Mouse (Mus musculus): ENCODE results near the gene Rnf5. TPM values are rescaled to one million over a fixed set of nuclear protein-coding genes. Genes with fewer than 3 reads are reported as not detected.

Gene Rnf5
- polyA plus RNA-seq, 1 experiment from 2014 or later = 119 TPM

DNA sequence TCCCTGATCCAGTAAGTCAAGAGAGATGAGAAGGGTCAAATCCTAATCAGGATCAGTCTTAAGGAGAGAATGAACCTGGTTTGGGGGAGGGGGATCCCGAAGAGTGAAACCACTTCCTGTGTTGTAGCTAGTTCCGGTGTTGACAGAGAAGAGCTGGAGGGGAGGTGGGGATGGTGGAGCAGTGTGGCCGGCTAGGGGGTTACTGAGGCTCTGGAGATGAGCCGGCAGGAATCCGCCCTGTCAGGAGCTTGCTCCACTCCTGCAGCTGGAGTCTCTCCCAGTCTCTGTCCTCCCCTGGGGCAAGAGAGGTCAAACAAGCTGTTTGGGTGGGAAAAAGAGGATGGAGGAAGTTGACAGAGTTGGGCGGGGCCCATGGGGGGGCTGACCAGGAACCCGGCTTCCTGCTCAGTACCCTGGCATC is 13.8 kb downstream of the Rnf5 start, which contains the start of gene Gpsm3:
Gene Gpsm3 (plus strand): TSS at position 126 of the 421 bp plus-strand sequence.
- H3K4me1 ChIP-seq = peaks cover 67% of the 10 kb centered on the region
- no peaks in the 10 kb centered on the region for H3K27me3 ChIP-seq
- no peak within 1 kb of the TSS for H3K9ac ChIP-seq
- H3K36me3 ChIP-seq = peaks cover 4% of the 10 kb centered on the region
- no peaks in the 10 kb centered on the region for H3K9me3 ChIP-seq (replicated peaks)
- peak within 1 kb of the TSS; percentile 16; the same call in 1 of the 2 replicates for H3K4me3 ChIP-seq (replicated peaks)
- H3K27ac ChIP-seq (replicated peaks) = peak within 1 kb of the TSS; percentile 98
- ATAC-seq (ENCODE audit: insufficient number of reproducible peaks, low FRiP score, low TSS enrichment, low read depth) = no peak
- WGBS = 14% methylated on average over 7 of the region's 7 CpGs
- peak within 1 kb of the TSS; percentile 78 for H3K4me2 ChIP-seq (replicated peaks)

DNA sequence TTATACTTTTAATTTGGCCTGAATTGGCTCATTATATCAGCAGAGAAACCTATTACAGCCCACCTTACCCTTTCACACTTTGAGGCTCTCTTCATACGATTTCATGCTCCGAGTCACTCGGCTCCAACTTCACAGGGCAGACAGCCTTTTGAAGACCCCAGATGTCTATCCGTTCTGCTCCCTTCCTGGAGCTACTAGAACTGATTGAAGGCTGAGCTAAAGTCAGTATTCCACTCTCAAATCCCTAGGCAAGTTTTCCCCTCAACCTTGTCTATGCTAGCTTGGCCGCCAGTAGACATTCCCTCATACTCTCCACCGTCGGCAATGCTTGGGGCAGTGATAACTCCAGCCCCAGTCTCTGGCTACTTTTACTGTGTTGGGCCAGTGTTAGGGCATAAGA is 14.3 kb downstream of the Rnf5 start:
- peaks cover 63% of the 10 kb centered on the region for H3K4me1 ChIP-seq
- H3K36me3 ChIP-seq = no peaks in the 10 kb centered on the region
- H3K4me2 ChIP-seq (replicated peaks) = no peak overlapping the region; the same call in 1 of the 2 replicates
- H3K27me3 ChIP-seq = no peaks in the 10 kb centered on the region
- H3K27ac ChIP-seq (replicated peaks) = no peak overlapping the region
- H3K9me3 ChIP-seq (replicated peaks) = no peaks in the 10 kb centered on the region
- H3K9ac ChIP-seq = no peak overlapping the region
- ATAC-seq (ENCODE audit: insufficient number of reproducible peaks, low FRiP score, low TSS enrichment, low read depth) = no peak
- no peak overlapping the region for H3K4me3 ChIP-seq (replicated peaks)
- whole genome bisulfite sequencing = 29% methylated on average over 7 of the region's 7 CpGs

DNA sequence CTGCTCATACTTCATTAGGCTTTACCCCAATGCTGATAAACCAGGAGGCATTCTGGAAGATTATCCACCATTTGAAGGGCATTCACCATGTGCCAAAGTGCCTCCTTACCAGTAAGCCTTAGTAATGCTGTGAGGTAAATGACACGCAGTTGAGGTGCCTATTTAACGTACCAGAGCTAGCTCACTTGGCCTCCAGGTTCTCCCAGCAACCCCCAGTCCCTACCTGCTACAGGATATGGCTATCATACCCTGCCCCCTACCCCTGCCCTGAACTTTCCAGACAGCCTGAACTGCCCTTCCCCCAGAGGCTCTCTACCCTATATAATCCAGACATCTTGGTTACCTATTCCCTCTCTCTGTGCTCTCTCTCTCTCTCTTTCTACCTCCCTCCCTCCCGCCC is 14.7 kb downstream of the Rnf5 start:
- H3K27me3 ChIP-seq = no peaks in the 10 kb centered on the region
- no peaks in the 10 kb centered on the region for H3K9me3 ChIP-seq (replicated peaks)
- H3K27ac ChIP-seq (replicated peaks) = no peak overlapping the region
- no peaks in the 10 kb centered on the region for H3K36me3 ChIP-seq
- no peak for ATAC-seq (ENCODE audit: insufficient number of reproducible peaks, low FRiP score, low TSS enrichment, low read depth)
- H3K4me1 ChIP-seq = peaks cover 58% of the 10 kb centered on the region
- no peak overlapping the region for H3K9ac ChIP-seq
- 49% methylated on average over 3 of the region's 3 CpGs for WGBS
- H3K4me3 ChIP-seq (replicated peaks) = no peak overlapping the region
- no peak overlapping the region for H3K4me2 ChIP-seq (replicated peaks)

DNA sequence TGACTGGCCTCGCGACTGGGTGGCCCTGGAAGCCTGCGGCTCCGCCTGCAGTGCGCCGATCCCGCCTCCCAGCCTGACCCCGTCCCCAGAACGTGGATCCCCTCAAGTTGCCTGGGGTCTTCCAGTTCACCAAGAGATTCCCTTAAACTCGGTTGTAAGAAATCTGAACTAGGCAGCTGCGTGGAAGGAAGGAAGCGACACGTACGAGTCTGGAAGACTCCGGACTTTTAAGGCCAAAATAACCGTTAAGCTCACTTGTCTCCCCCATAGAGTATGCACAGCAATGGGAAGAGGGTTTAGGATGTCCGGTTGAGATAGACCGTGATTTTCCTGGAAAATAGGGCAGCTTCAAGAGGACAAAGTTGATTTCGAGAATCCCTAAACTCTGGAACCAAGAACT is 15.7 kb downstream of the Rnf5 start:
- 3% methylated on average over 19 of the region's 19 CpGs for WGBS
- Histone ChIP-seq H3K27me3 (no peaks in the 10 kb centered on the region), H3K36me3 (no peaks in the 10 kb centered on the region), H3K9me3 (replicated peaks) (no peaks in the 10 kb centered on the region), H3K4me1 (peaks cover 51% of the 10 kb centered on the region), H3K4me3 (replicated peaks) (peak overlapping the region; percentile 84), H3K27ac (replicated peaks) (peak overlapping the region; percentile 98), H3K4me2 (replicated peaks) (peak overlapping the region; percentile 95), H3K9ac (peak overlapping the region; percentile 90)
- no peak for ATAC-seq (ENCODE audit: insufficient number of reproducible peaks, low FRiP score, low TSS enrichment, low read depth)

DNA sequence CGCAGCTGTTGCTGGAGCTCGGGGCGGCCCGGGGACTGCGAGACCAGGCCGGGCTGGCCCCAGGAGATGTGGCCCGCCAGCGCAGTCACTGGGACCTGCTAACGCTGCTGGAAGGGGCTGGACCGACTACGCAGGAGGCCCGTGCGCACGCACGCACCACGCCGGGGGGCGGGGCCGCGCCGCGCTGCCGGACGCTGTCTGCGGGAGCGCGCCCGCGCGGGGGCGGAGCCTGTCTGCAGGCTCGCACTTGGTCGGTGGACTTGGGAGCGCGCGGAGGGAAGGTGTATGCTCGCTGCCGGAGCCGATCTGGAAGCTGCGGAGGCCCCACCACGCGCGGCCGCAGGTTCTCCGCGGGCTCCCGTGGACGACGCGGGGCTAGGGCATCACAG is 16.1 kb downstream of the Rnf5 start:
- ATAC-seq (ENCODE audit: insufficient number of reproducible peaks, low FRiP score, low TSS enrichment, low read depth) = peak; percentile 87
- WGBS = 0% methylated on average over 50 of the region's 50 CpGs
- H3K4me1 ChIP-seq = peaks cover 51% of the 10 kb centered on the region

DNA sequence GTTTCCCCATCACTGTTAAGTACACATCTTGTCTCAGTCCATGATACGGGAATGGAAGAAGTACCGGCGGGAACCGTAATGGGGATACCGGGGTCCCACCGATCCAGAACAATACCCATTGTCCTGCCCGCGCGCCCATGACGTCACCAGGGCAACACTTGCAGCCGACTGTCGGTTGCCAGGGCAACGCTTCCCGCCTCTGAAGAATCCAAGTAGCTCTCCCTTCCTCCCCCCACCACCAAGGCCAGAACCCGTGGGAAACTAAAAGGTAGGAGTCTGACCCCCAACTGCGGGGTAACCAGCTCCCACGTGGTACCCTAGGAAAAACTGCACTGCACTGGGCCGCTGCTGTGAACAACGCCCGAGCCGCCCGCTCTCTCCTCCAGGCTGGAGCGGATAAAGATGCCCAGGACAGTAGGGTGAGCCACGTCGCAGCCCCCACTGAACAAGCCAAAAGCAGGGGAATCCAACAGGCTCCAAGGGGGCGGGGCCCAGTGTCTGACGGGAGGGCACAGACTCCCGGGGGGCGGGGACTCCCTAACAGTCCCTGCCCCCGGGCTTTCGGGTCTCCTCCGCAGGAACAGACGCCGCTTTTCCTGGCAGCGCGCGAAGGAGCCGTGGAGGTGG is 16.6 kb downstream of the Rnf5 start:
- peak; percentile 89 for ATAC-seq (ENCODE audit: insufficient number of reproducible peaks, low FRiP score, low TSS enrichment, low read depth)
- Histone ChIP-seq H3K4me3 (replicated peaks) (peak overlapping the region; percentile 84), H3K4me2 (replicated peaks) (peak overlapping the region; percentile 95), H3K27ac (replicated peaks) (peak overlapping the region; percentile 98), H3K36me3 (no peaks in the 10 kb centered on the region), H3K4me1 (peaks cover 51% of the 10 kb centered on the region), H3K9ac (peak overlapping the region; percentile 90), H3K27me3 (no peaks in the 10 kb centered on the region), H3K9me3 (replicated peaks) (no peaks in the 10 kb centered on the region)
- WGBS = under 1% methylated on average over 38 of the region's 38 CpGs

More for the DNA sequence above, 16.1 kb downstream of the Rnf5 start:
- Histone ChIP-seq H3K9me3 (replicated peaks) (no peaks in the 10 kb centered on the region), H3K4me2 (replicated peaks) (peak overlapping the region; percentile 95), H3K4me3 (replicated peaks) (peak overlapping the region; percentile 84), H3K36me3 (no peaks in the 10 kb centered on the region), H3K27ac (replicated peaks) (peak overlapping the region; percentile 98), H3K9ac (peak overlapping the region; percentile 90), H3K27me3 (no peaks in the 10 kb centered on the region)

DNA sequence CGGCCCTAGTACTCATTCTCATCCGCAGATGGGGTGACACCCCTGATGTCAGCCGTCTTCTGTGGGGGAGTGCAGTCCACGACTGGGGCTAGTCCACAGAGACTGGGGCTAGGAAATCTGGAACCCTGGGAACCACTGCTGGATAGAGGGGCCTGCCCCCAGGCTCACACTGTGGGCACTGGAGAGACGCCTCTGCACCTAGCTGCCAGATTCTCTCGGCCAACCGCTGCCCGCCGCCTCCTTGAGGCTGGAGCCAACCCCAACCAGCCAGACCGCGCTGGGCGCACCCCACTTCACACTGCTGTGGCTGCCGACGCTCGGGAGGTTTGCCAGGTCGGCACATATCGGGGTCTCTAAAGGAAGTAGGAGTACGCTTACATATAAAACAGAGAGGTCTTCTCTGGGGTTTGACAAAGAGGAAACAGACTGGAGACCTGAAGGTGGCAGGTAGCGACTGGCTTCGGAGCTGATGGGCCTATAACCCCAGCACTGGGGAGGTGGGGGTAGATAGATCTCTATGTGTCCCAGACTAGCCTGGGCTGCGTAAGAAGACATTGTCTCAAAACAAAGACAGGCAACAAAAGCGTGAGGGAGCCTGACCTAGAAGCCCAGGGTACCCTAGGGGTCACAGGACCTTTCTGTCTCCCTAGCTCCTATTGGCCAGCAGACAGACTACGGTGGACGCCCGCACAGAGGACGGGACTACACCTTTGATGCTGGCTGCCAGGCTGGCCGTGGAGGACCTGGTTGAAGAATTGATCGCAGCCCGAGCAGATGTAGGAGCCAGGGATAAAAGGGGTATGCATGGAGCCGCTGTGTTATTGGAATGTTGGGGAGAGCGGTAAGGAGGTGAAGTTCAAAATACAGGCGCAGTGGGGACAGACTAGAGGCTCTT is 17.4 kb downstream of the Rnf5 start:
- Histone ChIP-seq H3K4me2 (replicated peaks) (peak overlapping the region; percentile 95), H3K9ac (peak overlapping the region; percentile 90), H3K27me3 (no peaks in the 10 kb centered on the region), H3K4me1 (peaks cover 45% of the 10 kb centered on the region), H3K4me3 (replicated peaks) (peak overlapping the region; percentile 84), H3K36me3 (no peaks in the 10 kb centered on the region), H3K9me3 (replicated peaks) (no peaks in the 10 kb centered on the region), H3K27ac (replicated peaks) (peak overlapping the region; percentile 98)
- no peak for ATAC-seq (ENCODE audit: insufficient number of reproducible peaks, low FRiP score, low TSS enrichment, low read depth)
- 23% methylated on average over 32 of the region's 32 CpGs for WGBS

DNA sequence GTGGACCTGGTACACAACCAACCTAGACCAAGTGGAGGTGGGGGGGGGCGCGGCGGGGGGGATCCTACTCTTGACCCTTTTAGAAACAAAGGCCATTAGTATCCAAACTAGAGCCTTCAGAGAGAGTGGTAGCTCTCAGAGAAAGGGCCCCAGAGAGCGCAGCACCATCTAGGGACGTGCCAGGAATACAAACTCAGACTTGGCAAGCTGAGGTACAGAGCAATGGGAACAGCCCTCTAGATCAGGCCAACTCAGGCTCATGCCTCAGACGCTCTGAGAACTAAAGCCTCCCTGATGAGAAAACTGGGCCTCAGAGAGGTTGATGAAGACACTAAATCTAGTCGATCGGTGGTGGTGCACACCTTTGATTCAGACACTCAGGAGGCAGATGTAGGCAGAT is 18.4 kb downstream of the Rnf5 start:
- Histone ChIP-seq H3K36me3 (no peaks in the 10 kb centered on the region), H3K4me2 (replicated peaks) (no peak overlapping the region), H3K9me3 (replicated peaks) (no peaks in the 10 kb centered on the region), H3K4me1 (peaks cover 35% of the 10 kb centered on the region), H3K4me3 (replicated peaks) (no peak overlapping the region), H3K27me3 (no peaks in the 10 kb centered on the region), H3K9ac (no peak overlapping the region), H3K27ac (replicated peaks) (no peak overlapping the region)
- no peak for ATAC-seq (ENCODE audit: insufficient number of reproducible peaks, low FRiP score, low TSS enrichment, low read depth)
- 87% methylated on average over 8 of the region's 8 CpGs for WGBS

DNA sequence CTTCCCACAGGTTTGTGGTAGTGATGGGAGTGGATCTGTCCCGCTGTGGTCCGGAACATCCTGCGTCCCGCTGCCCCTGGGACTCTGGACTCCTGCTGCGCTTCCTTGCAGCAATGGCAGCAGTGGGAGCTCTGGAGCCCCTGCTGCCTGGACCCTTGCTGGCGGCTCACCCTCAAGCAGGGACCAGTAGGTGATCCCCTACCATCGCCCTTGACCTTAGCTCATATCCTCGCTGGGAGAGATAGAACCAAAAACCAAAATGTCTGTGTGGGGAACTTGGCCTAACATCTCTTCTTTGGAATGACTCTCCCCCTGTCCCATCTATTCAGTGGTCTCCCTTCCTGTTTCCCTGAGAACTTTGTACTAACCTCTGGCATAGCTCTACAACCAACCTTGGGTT is 19.7 kb downstream of the Rnf5 start:
- ATAC-seq (ENCODE audit: insufficient number of reproducible peaks, low FRiP score, low TSS enrichment, low read depth) = no peak
- 74% methylated on average over 8 of the region's 8 CpGs for WGBS

DNA sequence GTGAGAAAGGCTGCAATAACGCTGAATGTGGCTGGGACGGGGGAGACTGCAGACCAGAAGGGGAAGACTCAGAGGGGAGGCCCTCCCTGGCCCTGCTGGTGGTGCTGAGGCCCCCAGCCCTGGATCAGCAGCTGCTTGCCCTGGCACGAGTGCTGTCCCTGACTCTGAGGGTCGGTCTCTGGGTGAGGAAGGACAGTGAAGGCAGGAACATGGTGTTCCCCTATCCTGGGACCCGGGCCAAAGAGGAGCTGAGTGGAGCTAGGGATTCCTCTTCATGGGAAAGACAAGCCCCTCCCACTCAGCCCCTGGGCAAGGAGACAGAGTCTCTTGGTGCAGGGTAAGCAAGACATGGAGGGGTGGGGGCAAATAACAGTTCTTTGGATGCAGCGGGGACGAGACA is 20.1 kb downstream of the Rnf5 start:
- H3K4me1 ChIP-seq = peaks cover 18% of the 10 kb centered on the region
- no peak for ATAC-seq (ENCODE audit: insufficient number of reproducible peaks, low FRiP score, low TSS enrichment, low read depth)
- WGBS = 40% methylated on average over 7 of the region's 7 CpGs
- no peak overlapping the region for H3K4me3 ChIP-seq (replicated peaks)
- no peaks in the 10 kb centered on the region for H3K27me3 ChIP-seq
- no peaks in the 10 kb centered on the region for H3K9me3 ChIP-seq (replicated peaks)
- H3K36me3 ChIP-seq = no peaks in the 10 kb centered on the region
- H3K4me2 ChIP-seq (replicated peaks) = no peak overlapping the region
- no peak overlapping the region for H3K27ac ChIP-seq (replicated peaks)
- no peak overlapping the region for H3K9ac ChIP-seq

More for the DNA sequence above, 19.7 kb downstream of the Rnf5 start:
- H3K4me3 ChIP-seq (replicated peaks) = no peak overlapping the region
- H3K4me2 ChIP-seq (replicated peaks) = no peak overlapping the region
- H3K9ac ChIP-seq = no peak overlapping the region
- H3K27me3 ChIP-seq = no peaks in the 10 kb centered on the region
- no peak overlapping the region for H3K27ac ChIP-seq (replicated peaks)
- no peaks in the 10 kb centered on the region for H3K36me3 ChIP-seq
- H3K9me3 ChIP-seq (replicated peaks) = no peaks in the 10 kb centered on the region
- peaks cover 22% of the 10 kb centered on the region for H3K4me1 ChIP-seq

DNA sequence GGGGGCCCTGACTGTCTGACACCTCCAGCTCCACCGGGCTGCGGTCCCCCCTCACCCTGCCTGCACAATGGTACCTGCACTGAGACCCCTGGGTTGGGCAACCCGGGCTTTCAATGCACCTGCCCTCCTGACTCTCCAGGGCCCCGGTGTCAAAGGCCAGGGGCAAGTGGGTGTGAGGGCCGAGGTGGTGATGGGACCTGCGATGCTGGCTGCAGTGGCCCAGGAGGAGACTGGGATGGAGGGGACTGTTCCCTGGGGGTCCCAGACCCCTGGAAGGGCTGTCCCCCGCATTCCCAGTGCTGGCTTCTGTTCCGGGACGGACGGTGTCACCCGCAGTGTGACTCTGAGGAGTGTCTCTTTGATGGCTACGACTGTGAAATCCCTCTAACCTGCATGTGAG is 21.0 kb downstream of the Rnf5 start:
- Histone ChIP-seq H3K27me3 (no peaks in the 10 kb centered on the region), H3K9me3 (replicated peaks) (no peaks in the 10 kb centered on the region), H3K27ac (replicated peaks) (no peak overlapping the region), H3K4me3 (replicated peaks) (no peak overlapping the region), H3K9ac (no peak overlapping the region), H3K4me1 (peaks cover 13% of the 10 kb centered on the region), H3K4me2 (replicated peaks) (no peak overlapping the region), H3K36me3 (no peaks in the 10 kb centered on the region)
- ATAC-seq (ENCODE audit: insufficient number of reproducible peaks, low FRiP score, low TSS enrichment, low read depth) = no peak
- WGBS = 84% methylated on average over 12 of the region's 12 CpGs

Data from embryonic facial prominence, embryonic 15.5 days (tissue).